Mouse (Mus musculus): ENCODE measurements around the gene Hsf5. TPM values are rescaled to one million over a fixed set of nuclear protein-coding genes. Genes with fewer than 3 reads are reported as not detected.

The Hsf5 gene
- total RNA-seq, 1 experiment from 2014 or later = not detected

- no peak for ATAC-seq (replicated peaks; ENCODE audit: low read depth, poor library complexity, severe bottlenecking)
These were observed 29.6 kb upstream of the Hsf5 start for GRCm38 (mm10) chr11:87587211-87587874.

- no peak for ATAC-seq (replicated peaks; ENCODE audit: low read depth, poor library complexity, severe bottlenecking)
These were observed 27.4 kb upstream of the Hsf5 start for GRCm38 (mm10) chr11:87589605-87590004.

- ATAC-seq (replicated peaks; ENCODE audit: low read depth, poor library complexity, severe bottlenecking) = no peak
These were observed 26.0 kb upstream of the Hsf5 start for GRCm38 (mm10) chr11:87590841-87591525.

- peak; percentile 85 for ATAC-seq (replicated peaks; ENCODE audit: low read depth, poor library complexity, severe bottlenecking)
These were observed 25.2 kb upstream of the Hsf5 start, which contains the start of gene Mtmr4 for GRCm38 (mm10) chr11:87591526-87592353. Gene Mtmr4, plus strand, starts transcription at chr11:87592162.

GRCm38 (mm10) chr11:87592354-87592695, 24.6 kb upstream of the Hsf5 start:
- no peak for ATAC-seq (replicated peaks; ENCODE audit: low read depth, poor library complexity, severe bottlenecking)

GRCm38 (mm10) chr11:87592713-87593598, 24.0 kb upstream of the Hsf5 start:
- no peak for ATAC-seq (replicated peaks; ENCODE audit: low read depth, poor library complexity, severe bottlenecking)

GRCm38 (mm10) chr11:87595327-87595841, 21.6 kb upstream of the Hsf5 start:
- ATAC-seq (replicated peaks; ENCODE audit: low read depth, poor library complexity, severe bottlenecking) = peak; percentile 30

GRCm38 (mm10) chr11:87595976-87596375, 21.0 kb upstream of the Hsf5 start:
- ATAC-seq (replicated peaks; ENCODE audit: low read depth, poor library complexity, severe bottlenecking) = no peak

GRCm38 (mm10) chr11:87596492-87596891, 20.5 kb upstream of the Hsf5 start:
- ATAC-seq (replicated peaks; ENCODE audit: low read depth, poor library complexity, severe bottlenecking) = no peak

- no peak for ATAC-seq (replicated peaks; ENCODE audit: low read depth, poor library complexity, severe bottlenecking)
These were observed 19.9 kb upstream of the Hsf5 start for GRCm38 (mm10) chr11:87597061-87597460.

- no peak for ATAC-seq (replicated peaks; ENCODE audit: low read depth, poor library complexity, severe bottlenecking)
These were observed 17.4 kb upstream of the Hsf5 start for GRCm38 (mm10) chr11:87599395-87600089.

- ATAC-seq (replicated peaks; ENCODE audit: low read depth, poor library complexity, severe bottlenecking) = no peak
These were observed 16.6 kb upstream of the Hsf5 start for GRCm38 (mm10) chr11:87600322-87600853.

GRCm38 (mm10) chr11:87602234-87602633, 14.7 kb upstream of the Hsf5 start:
- ATAC-seq (replicated peaks; ENCODE audit: low read depth, poor library complexity, severe bottlenecking) = no peak

GRCm38 (mm10) chr11:87603571-87603970, 13.4 kb upstream of the Hsf5 start:
- ATAC-seq (replicated peaks; ENCODE audit: low read depth, poor library complexity, severe bottlenecking) = no peak

GRCm38 (mm10) chr11:87609264-87609663, 7.7 kb upstream of the Hsf5 start:
- ATAC-seq (replicated peaks; ENCODE audit: low read depth, poor library complexity, severe bottlenecking) = no peak

- ATAC-seq (replicated peaks; ENCODE audit: low read depth, poor library complexity, severe bottlenecking) = no peak
These were observed 5.4 kb upstream of the Hsf5 start for GRCm38 (mm10) chr11:87611547-87611946.

- ATAC-seq (replicated peaks; ENCODE audit: low read depth, poor library complexity, severe bottlenecking) = no peak
These were observed 3.0 kb upstream of the Hsf5 start for GRCm38 (mm10) chr11:87613972-87614371.

- ATAC-seq (replicated peaks; ENCODE audit: low read depth, poor library complexity, severe bottlenecking) = no peak
These were observed 1.4 kb upstream of the Hsf5 start for GRCm38 (mm10) chr11:87615551-87615950.

GRCm38 (mm10) chr11:87615952-87616351, 1.0 kb upstream of the Hsf5 start:
- no peak for ATAC-seq (replicated peaks; ENCODE audit: low read depth, poor library complexity, severe bottlenecking)

Measured in common myeloid progenitor, adult 5-6 weeks (primary cell).